Mouse (Mus musculus): Measurements from ENCODE around the gene Kansl1. TPM values are rescaled to one million over a fixed set of nuclear protein-coding genes. Genes with fewer than 3 reads are reported as not detected.
A peak's percentile ranks its signal among the peaks of the same experiment; 100 is the strongest.
"Not testable (repeated sequence)": the region's sequence is repeated elsewhere in the genome, so short reads cannot be mapped to it uniquely, and the experiment has no call there.

Kansl1 gene
- polyA plus RNA-seq, 1 experiment from 2014 or later, result 5.6 TPM

DNA sequence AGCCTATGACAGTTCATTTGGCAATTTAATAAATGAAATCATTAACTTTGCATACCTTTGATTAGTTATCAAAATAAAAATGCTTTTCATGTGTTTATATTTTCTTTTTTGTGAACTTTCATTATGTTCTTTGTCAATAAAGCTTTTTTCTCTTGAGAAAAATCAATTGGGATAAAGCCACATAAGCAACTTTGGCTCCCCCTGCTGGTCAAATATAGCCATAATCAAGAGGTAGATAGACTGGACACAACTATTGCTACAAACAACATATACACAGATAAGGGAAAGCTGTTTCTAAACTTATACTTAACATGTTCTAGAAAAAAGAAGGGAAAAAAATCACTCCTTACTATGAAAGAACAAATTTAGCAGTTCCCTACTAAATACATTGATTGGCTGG lies 7.1 kb downstream of the Kansl1 start:
- H3K4me3 ChIP-seq (ENCODE audit: low read depth, low read length), result no peak overlapping the region
- H3K36me3 ChIP-seq (ENCODE audit: control insufficient read depth, insufficient read depth), result no peaks in the 10 kb centered on the region; the same call in 1 of the 2 replicates
- H3K9me3 ChIP-seq (replicated peaks; ENCODE audit: control insufficient read depth, low read length), result no peaks in the 10 kb centered on the region
- no peak overlapping the region for H3K4me2 ChIP-seq (ENCODE audit: low read depth, low read length)
- no peak overlapping the region for H3K27ac ChIP-seq (ENCODE audit: low read length)
- no peaks in the 10 kb centered on the region for H3K27me3 ChIP-seq (ENCODE audit: control insufficient read depth, insufficient read depth, low read depth, low read length)
- no peak overlapping the region for H3K9ac ChIP-seq (ENCODE audit: low read depth, low read length)
- ATAC-seq (ENCODE audit: low read depth), result no peak
- H3K4me1 ChIP-seq (ENCODE audit: control insufficient read depth, low read depth, low read length), result no peaks in the 10 kb centered on the region; the same call in 1 of the 2 replicates

DNA sequence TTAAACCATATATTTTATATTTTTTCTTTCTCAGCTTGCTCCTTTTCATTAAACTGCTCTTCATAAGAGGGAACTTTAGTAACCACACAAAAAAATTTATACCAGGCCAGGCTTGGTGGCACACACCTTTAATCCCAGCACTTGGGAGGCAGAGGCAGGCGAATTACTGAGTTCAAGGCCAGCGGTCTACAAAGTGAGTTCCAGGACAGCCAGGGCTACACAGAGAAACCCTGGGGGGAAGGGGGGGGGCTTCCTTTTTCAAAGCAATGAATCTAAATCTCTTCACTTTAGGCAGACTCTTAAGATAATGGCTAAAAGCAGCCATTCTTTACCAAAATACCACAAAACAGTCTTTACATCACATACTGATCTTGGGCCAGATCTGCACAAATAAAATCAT lies 9.0 kb downstream of the Kansl1 start:
- no peak for ATAC-seq (ENCODE audit: low read depth)
- H3K9me3 ChIP-seq (replicated peaks; ENCODE audit: control insufficient read depth, low read length), result no peaks in the 10 kb centered on the region
- H3K27ac ChIP-seq (ENCODE audit: low read length), result no peak overlapping the region
- no peak overlapping the region for H3K4me3 ChIP-seq (ENCODE audit: low read depth, low read length)
- no peak overlapping the region for H3K9ac ChIP-seq (ENCODE audit: low read depth, low read length)
- H3K27me3 ChIP-seq (ENCODE audit: control insufficient read depth, insufficient read depth, low read depth, low read length), result no peaks in the 10 kb centered on the region
- 74% methylated on average over 2 of the region's 2 CpGs for WGBS (ENCODE audit: insufficient replicate concordance)
- H3K4me2 ChIP-seq (ENCODE audit: low read depth, low read length), result no peak overlapping the region
- no peaks in the 10 kb centered on the region; the same call in 1 of the 2 replicates for H3K4me1 ChIP-seq (ENCODE audit: control insufficient read depth, low read depth, low read length)
- H3K36me3 ChIP-seq (ENCODE audit: control insufficient read depth, insufficient read depth), result no peaks in the 10 kb centered on the region; the same call in 1 of the 2 replicates

- H3K27ac ChIP-seq (ENCODE audit: low read length), result no peak overlapping the region
- no peak overlapping the region for H3K4me3 ChIP-seq (ENCODE audit: low read depth, low read length)
- no peak for ATAC-seq (ENCODE audit: low read depth)
- no peak overlapping the region for H3K9ac ChIP-seq (ENCODE audit: low read depth, low read length)
- no peaks in the 10 kb centered on the region; the same call in 1 of the 2 replicates for H3K4me1 ChIP-seq (ENCODE audit: control insufficient read depth, low read depth, low read length)
- H3K36me3 ChIP-seq (ENCODE audit: control insufficient read depth, insufficient read depth), result no peaks in the 10 kb centered on the region; the same call in 1 of the 2 replicates
- no peak overlapping the region for H3K4me2 ChIP-seq (ENCODE audit: low read depth, low read length)
- H3K27me3 ChIP-seq (ENCODE audit: control insufficient read depth, insufficient read depth, low read depth, low read length), result no peaks in the 10 kb centered on the region
- 58% methylated on average over 2 of the region's 2 CpGs for WGBS (ENCODE audit: insufficient replicate concordance)
- no peaks in the 10 kb centered on the region for H3K9me3 ChIP-seq (replicated peaks; ENCODE audit: control insufficient read depth, low read length)
Measured at GRCm38 (mm10) chr11:104458507-104458906, 10.2 kb downstream of the Kansl1 start.

DNA sequence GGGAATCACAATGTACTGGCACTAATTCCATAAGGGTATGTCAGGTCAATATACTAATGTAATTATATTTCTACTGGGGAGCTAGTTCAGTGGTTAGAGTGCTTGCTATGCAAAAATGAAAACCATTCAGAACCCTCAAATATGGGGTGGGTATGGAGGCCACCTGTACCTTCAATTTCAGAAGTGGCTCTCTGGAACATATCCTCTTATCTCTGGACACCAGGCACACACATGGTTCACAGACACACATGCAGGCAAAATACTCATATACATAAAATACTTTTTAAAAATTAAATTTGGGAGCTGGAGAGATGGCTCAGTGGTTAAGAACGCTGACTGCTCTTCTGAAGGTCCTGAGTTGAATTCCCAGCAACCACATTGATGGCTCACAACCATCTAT lies 16.0 kb downstream of the Kansl1 start:
- Histone ChIP-seq H3K36me3 (ENCODE audit: control insufficient read depth, insufficient read depth) (no peaks in the 10 kb centered on the region), H3K27ac (ENCODE audit: low read length) (0 out of 2 replicates have a peak overlapping the region, but pooled peaks have one; percentile 37), H3K4me3 (ENCODE audit: low read depth, low read length) (no peak overlapping the region), H3K4me2 (ENCODE audit: low read depth, low read length) (0 out of 2 replicates have a peak overlapping the region, but pooled peaks have one; percentile 30), H3K4me1 (ENCODE audit: control insufficient read depth, low read depth, low read length) (peaks cover 8% of the 10 kb centered on the region), H3K9ac (ENCODE audit: low read depth, low read length) (no peak overlapping the region), H3K27me3 (ENCODE audit: control insufficient read depth, insufficient read depth, low read depth, low read length) (no peaks in the 10 kb centered on the region), H3K9me3 (replicated peaks; ENCODE audit: control insufficient read depth, low read length) (no peaks in the 10 kb centered on the region)
- ATAC-seq (ENCODE audit: low read depth), result peak; percentile 71
- 86% methylated on average over 1 of the region's 1 CpGs for WGBS (ENCODE audit: insufficient replicate concordance)

DNA sequence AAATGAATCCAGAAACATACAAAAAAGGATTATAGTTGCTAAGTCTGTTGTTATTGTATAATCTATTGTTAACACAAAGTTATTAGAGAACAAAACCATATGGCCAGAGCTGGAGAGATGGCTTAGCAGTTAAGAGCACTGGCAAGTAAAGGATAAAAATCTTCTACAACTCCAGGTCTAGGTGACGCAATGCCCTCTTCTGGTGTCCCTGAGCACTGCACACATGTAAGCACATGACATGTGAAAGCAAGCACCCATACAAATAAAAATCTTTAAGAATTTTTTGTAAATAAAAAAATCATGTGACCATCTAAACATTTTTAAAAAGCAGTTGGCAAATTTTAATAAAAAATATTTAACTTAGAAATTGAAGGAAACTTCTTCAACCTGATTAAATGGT lies 17.4 kb downstream of the Kansl1 start:
- no peak overlapping the region for H3K4me2 ChIP-seq (ENCODE audit: low read depth, low read length)
- no peaks in the 10 kb centered on the region for H3K27me3 ChIP-seq (ENCODE audit: control insufficient read depth, insufficient read depth, low read depth, low read length)
- H3K27ac ChIP-seq (ENCODE audit: low read length), result no peak overlapping the region
- no peaks in the 10 kb centered on the region for H3K36me3 ChIP-seq (ENCODE audit: control insufficient read depth, insufficient read depth)
- WGBS (ENCODE audit: insufficient replicate concordance), result 85% methylated on average over 1 of the region's 1 CpGs
- peaks cover 13% of the 10 kb centered on the region for H3K4me1 ChIP-seq (ENCODE audit: control insufficient read depth, low read depth, low read length)
- H3K9ac ChIP-seq (ENCODE audit: low read depth, low read length), result no peak overlapping the region
- no peak overlapping the region for H3K4me3 ChIP-seq (ENCODE audit: low read depth, low read length)
- H3K9me3 ChIP-seq (replicated peaks; ENCODE audit: control insufficient read depth, low read length), result no peaks in the 10 kb centered on the region
- no peak for ATAC-seq (ENCODE audit: low read depth)

DNA sequence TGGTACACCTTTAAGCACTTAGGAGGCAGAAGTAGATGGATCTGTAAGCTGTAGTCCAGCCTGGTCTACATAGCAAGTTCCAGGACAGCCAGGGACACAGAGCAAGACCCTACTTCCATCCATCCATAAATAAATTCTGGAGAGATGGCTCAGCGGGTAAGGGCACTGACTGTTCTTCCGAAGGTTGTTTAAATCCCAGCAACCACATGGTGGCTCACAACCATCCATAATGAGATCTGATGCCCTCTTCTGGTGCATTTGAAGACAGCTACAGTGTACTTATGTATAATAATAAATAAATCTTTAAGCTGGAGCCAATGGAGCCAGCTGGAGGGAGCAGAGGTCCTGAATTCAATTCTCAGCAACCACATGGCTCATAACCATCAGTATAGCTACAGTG lies 20.2 kb downstream of the Kansl1 start:
- ATAC-seq (ENCODE audit: low read depth); H3K27ac ChIP-seq (ENCODE audit: low read length); H3K27me3 ChIP-seq (ENCODE audit: control insufficient read depth, insufficient read depth, low read depth, low read length); H3K4me2 ChIP-seq (ENCODE audit: low read depth, low read length); H3K9ac ChIP-seq (ENCODE audit: low read depth, low read length); H3K36me3 ChIP-seq (ENCODE audit: control insufficient read depth, insufficient read depth); H3K4me3 ChIP-seq (ENCODE audit: low read depth, low read length); H3K9me3 ChIP-seq (replicated peaks; ENCODE audit: control insufficient read depth, low read length): not testable (repeated sequence)
- WGBS (ENCODE audit: insufficient replicate concordance), result 52% methylated on average over 2 of the region's 2 CpGs
- H3K4me1 ChIP-seq (ENCODE audit: control insufficient read depth, low read depth, low read length), result peaks cover 13% of the 10 kb centered on the region

DNA sequence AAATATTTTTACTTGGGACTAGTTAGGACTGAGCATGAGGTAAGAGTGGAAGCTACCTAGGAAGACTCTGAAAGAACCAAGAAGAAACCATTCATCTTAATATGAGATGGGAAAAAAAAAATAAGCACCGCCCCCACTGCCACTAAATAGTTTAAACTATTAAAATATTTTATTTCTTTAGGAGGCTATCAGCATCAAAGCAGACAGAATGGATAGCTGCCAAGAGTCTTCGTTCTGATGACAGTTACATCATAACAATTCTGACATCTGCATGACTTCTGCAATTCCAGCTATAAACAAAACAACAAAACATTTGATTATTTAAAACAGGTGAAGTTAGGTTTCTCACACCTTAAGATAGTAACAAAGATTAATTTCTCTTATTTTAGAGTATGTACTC lies 23.1 kb downstream of the Kansl1 start:
- Histone ChIP-seq H3K9me3 (replicated peaks; ENCODE audit: control insufficient read depth, low read length) (no peaks in the 10 kb centered on the region), H3K9ac (ENCODE audit: low read depth, low read length) (no peak overlapping the region), H3K27ac (ENCODE audit: low read length) (no peak overlapping the region), H3K4me2 (ENCODE audit: low read depth, low read length) (no peak overlapping the region), H3K36me3 (ENCODE audit: control insufficient read depth, insufficient read depth) (no peaks in the 10 kb centered on the region), H3K4me1 (ENCODE audit: control insufficient read depth, low read depth, low read length) (peaks cover 5% of the 10 kb centered on the region; the same call in 1 of the 2 replicates), H3K4me3 (ENCODE audit: low read depth, low read length) (no peak overlapping the region), H3K27me3 (ENCODE audit: control insufficient read depth, insufficient read depth, low read depth, low read length) (no peaks in the 10 kb centered on the region)
- ATAC-seq (ENCODE audit: low read depth), result no peak
- 64% methylated on average over 2 of the region's 2 CpGs for WGBS (ENCODE audit: insufficient replicate concordance)

DNA sequence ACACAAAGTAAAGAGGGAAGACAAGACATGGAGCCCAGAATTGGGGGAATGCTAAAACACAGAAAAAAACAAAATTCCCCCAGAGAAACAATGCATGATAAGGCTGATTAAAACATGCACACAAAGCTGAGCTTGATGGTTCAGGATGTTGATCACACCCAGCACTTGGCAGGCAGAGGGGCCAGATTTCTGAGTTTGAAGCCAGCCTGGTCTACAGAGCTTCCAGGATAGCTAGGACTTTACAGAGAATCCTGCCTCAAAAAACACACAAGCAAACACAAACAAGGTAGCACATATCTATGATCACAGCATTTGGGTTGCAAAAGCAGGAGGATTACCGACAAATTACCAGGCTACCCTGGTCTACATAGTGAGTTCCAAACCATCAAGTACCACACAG lies 23.6 kb downstream of the Kansl1 start:
- ATAC-seq (ENCODE audit: low read depth), result no peak

GRCm38 (mm10) chr11:104443359-104443758 lies 25.3 kb downstream of the Kansl1 start:
- no peaks in the 10 kb centered on the region for H3K27me3 ChIP-seq (ENCODE audit: control insufficient read depth, insufficient read depth, low read depth, low read length)
- ATAC-seq (ENCODE audit: low read depth), result no peak
- WGBS (ENCODE audit: insufficient replicate concordance), result 32% methylated on average over 2 of the region's 2 CpGs
- peak overlapping the region; percentile 100 for H3K27ac ChIP-seq (ENCODE audit: low read length)
- H3K4me2 ChIP-seq (ENCODE audit: low read depth, low read length), result peak overlapping the region; percentile 81
- H3K36me3 ChIP-seq (ENCODE audit: control insufficient read depth, insufficient read depth), result no peaks in the 10 kb centered on the region
- peaks cover 9% of the 10 kb centered on the region for H3K4me1 ChIP-seq (ENCODE audit: control insufficient read depth, low read depth, low read length)
- peak overlapping the region; percentile 97 for H3K9ac ChIP-seq (ENCODE audit: low read depth, low read length)
- peak overlapping the region; percentile 76 for H3K4me3 ChIP-seq (ENCODE audit: low read depth, low read length)
- H3K9me3 ChIP-seq (replicated peaks; ENCODE audit: control insufficient read depth, low read length), result no peaks in the 10 kb centered on the region

More for the DNA sequence above, 23.6 kb downstream of the Kansl1 start:
- Histone ChIP-seq H3K9me3 (replicated peaks; ENCODE audit: control insufficient read depth, low read length) (no peaks in the 10 kb centered on the region), H3K4me1 (ENCODE audit: control insufficient read depth, low read depth, low read length) (peaks cover 5% of the 10 kb centered on the region; the same call in 1 of the 2 replicates), H3K4me2 (ENCODE audit: low read depth, low read length) (no peak overlapping the region), H3K4me3 (ENCODE audit: low read depth, low read length) (no peak overlapping the region), H3K27ac (ENCODE audit: low read length) (no peak overlapping the region), H3K27me3 (ENCODE audit: control insufficient read depth, insufficient read depth, low read depth, low read length) (no peaks in the 10 kb centered on the region), H3K9ac (ENCODE audit: low read depth, low read length) (no peak overlapping the region), H3K36me3 (ENCODE audit: control insufficient read depth, insufficient read depth) (no peaks in the 10 kb centered on the region)
- WGBS (ENCODE audit: insufficient replicate concordance), result 91% methylated on average over 1 of the region's 1 CpGs
